Mouse (Mus musculus): ENCODE measurements around the gene Gm1043. TPM values are rescaled to one million over a fixed set of nuclear protein-coding genes. Genes with fewer than 3 reads are reported as not detected.

Gene Gm1043
- total RNA-seq, 2 experiments from 2014 or later: 17.5 to 21.6 TPM

- no peak for DNase-seq (ENCODE audit: low spot score in 2 of 2)
These were observed 18.2 kb upstream of the Gm1043 start for GRCm38 (mm10) chr5:37066703-37067568.

DNA sequence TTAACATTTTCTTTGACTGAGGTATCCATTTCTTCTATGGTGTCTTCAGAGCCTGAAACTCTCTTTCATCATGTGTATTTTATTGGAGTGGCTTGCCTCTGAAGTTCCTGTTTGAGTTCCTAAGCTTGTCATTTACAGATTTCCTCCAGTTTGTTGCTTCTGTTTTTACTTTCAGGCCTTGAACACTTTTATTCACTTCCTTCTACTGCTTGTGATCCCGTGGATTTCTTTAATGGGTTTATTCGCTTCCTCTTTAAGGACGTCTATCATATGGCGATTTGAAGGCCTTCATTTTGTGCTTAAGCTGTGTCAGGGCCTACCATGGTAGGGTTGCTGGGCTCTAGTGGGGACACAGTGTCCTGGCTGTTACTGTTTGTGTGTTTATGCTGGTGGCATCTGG, 11.5 kb upstream of the Gm1043 start:
- no peak for DNase-seq (ENCODE audit: low spot score in 2 of 2)

DNA sequence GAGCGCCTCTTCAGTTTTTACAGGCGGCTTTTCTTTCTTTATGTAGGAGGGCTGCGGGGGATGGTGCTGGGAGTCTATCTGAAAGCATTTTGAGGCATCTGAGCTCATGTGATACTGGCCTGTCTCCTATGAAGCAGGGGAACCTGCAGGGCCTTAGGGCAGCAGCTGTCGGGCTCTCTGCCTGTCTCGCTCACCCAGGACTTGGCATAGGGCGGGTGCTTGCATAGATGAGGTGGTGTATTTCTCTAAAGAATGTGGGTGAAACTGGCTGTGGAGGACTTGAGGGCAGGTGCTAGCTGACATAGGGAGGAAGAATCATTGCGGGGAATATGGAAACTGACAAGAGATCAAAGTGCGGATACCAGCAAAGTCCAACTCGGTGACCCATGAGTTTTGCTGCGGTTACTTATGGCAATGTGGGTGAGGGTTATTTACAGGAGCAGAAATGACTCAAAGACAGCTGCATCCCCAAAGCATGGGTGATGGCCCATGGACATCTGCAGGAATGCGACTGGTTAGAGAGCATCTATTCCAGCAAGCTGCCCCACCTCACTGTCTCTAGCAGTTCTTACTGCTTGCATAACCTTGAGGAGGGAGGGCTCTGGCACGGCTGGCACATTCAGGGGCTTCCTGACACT, 8.4 kb upstream of the Gm1043 start:
- DNase-seq (ENCODE audit: low spot score in 2 of 2): no peak

- no peak for DNase-seq (ENCODE audit: low spot score in 2 of 2)
These were observed 7.9 kb upstream of the Gm1043 start for GRCm38 (mm10) chr5:37077330-37077698.

- no peak for DNase-seq (ENCODE audit: low spot score in 2 of 2)
These were observed 5.7 kb upstream of the Gm1043 start for GRCm38 (mm10) chr5:37079484-37079883.

- DNase-seq (ENCODE audit: low spot score in 2 of 2): no peak
These were observed 4.6 kb upstream of the Gm1043 start for GRCm38 (mm10) chr5:37080601-37081000.

GRCm38 (mm10) chr5:37082420-37082819, 2.8 kb upstream of the Gm1043 start:
- peak; percentile 55 to 79 for DNase-seq (ENCODE audit: low spot score in 2 of 2)

- DNase-seq (ENCODE audit: low spot score in 2 of 2): no peak
These were observed 1.9 kb upstream of the Gm1043 start for GRCm38 (mm10) chr5:37083209-37083770.

DNA sequence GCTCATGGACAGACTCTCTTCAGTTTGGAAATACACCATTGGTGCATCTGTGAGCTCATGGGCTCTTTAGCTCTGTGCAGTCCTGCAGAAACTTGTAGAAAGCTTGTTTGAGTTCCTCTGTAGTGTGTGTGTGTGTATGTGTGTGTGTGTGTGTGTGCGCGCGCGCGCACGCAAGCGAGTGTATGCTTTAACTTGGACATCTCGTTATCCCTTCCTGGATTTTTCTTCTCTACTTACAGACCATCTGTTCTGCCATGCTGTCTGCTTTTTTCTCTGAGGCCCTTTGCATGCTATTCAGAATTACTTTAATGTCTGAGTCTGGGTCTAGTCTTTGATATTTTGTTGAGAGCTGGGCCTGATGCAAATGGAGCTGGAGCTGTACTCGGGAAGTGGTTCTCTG, 1.3 kb upstream of the Gm1043 start:
- DNase-seq (ENCODE audit: low spot score in 2 of 2): no peak

DNA sequence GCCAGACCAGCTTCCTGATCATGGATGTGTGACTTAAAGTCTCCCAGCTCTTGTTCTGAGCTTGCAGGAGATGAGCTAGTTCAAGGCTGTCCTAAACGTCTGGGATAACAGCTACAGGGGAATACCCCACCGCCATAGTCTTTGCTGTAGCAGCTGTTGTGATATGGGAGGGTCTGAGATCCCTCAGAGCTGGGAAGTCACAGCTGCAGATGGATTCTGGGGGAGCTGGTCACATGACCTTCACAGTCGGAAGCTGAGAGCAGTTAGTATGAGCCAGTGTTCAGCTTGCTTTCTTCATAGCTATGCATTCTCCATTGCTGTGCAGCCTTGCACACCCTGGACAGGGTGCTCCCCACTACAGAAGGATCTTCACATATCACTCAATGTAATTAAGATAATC, 748 bp downstream of the Gm1043 start:
- DNase-seq (ENCODE audit: low spot score in 2 of 2): no peak

DNA sequence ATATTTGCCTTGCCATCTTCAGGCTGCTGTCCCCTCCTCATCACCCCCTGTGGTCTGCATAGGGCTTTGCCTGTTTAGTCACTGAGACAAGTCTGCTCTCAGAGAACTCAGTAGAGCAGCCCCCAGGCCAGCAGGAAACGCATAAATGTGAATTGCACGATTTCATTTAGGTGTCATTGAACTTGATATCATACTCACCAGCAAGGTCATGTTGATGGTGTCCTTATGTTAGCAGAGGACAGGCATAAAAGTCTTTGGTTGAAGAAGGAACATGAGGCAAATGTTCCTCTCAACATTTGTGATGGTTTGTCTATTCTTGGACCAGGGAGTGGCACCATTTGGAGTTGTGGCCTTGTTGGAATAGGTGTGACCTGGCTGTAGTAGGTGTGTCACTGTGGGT, 2.6 kb downstream of the Gm1043 start:
- no peak for DNase-seq (ENCODE audit: low spot score in 2 of 2)

GRCm38 (mm10) chr5:37088342-37089108, 3.4 kb downstream of the Gm1043 start:
- no peak for DNase-seq (ENCODE audit: low spot score in 2 of 2)

DNA sequence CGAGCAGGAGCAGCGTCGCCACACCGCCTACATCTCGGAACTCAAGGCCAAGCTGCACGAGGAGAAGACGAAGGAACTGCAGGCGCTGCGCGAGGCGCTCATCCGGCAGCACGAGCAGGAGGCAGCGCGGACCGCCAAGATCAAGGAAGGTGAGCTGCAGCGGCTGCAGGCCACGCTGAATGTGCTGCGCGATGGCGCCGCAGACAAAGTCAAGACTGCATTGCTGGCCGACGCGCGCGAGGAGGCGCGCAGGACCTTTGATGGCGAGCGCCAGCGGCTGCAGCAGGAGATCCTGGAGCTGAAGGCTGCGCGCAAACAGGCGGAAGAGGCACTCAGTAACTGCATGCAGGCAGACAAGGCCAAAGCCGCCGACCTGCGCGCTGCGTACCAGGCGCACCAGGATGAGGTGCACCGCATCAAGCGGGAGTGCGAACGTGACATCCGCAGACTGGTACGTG, 6.0 kb downstream of the Gm1043 start:
- no peak for DNase-seq (ENCODE audit: low spot score in 2 of 2)

DNA sequence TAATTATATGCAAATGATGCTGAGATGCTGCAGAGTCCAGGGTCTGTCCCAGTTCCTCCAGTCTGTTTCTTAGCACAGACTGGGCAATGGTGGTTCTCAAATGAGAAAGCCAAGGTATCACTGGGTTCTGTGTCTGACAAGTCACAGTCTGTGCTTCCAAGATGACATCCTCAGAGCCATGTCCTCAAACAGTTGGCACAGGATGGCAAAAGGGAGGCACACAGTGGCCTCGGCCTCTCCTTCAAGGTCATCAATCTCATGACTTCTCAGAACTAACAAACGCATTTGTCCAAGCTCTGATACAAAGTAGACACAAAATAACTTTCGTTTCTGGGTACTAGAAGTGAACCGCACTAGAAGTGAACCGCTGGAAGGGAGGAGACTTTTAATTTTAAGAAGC, 9.8 kb downstream of the Gm1043 start:
- no peak for DNase-seq (ENCODE audit: low spot score in 2 of 2)

DNA sequence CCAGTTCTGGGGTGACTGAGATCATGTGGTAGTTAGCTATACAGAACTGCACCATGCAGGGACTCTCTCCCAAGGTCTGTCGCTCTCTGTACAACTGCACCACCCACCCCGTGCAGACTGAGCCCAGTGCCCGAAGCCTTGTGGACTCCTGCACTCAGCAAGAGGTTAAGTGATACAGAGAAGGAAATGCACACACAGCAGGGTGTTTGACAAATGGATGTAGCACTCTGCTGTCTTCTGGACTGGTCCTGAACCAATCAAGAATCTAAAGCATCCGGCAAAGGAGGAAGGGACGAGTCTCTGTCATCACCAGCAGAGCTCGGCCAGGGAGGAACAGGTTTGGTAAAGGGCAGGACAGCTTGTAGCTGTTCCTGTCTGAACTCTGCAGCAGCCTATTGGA, 12.4 kb downstream of the Gm1043 start:
- no peak for DNase-seq (ENCODE audit: low spot score in 2 of 2)

GRCm38 (mm10) chr5:37100813-37101212, 15.6 kb downstream of the Gm1043 start:
- no peak for DNase-seq (ENCODE audit: low spot score in 2 of 2)

DNA sequence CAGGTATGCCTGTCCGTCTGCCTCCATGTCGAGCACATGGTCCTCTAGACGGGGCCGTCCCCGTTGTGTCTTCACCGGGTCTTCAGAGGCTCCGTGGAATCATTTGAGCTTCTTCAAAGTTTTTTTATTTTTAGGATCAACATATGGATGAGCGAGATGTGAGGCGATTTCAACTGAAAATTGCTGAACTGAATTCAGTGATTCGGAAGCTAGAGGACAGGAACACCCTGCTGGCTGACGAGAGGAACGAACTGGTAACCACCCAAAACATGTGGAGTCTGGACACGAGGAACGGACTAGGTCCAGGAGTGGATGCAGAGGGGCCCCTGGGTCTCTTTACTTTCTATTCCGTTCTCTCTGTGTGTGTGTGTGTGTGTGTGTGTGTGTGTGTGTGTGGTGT, 16.5 kb downstream of the Gm1043 start:
- no peak for DNase-seq (ENCODE audit: low spot score in 2 of 2)

DNA sequence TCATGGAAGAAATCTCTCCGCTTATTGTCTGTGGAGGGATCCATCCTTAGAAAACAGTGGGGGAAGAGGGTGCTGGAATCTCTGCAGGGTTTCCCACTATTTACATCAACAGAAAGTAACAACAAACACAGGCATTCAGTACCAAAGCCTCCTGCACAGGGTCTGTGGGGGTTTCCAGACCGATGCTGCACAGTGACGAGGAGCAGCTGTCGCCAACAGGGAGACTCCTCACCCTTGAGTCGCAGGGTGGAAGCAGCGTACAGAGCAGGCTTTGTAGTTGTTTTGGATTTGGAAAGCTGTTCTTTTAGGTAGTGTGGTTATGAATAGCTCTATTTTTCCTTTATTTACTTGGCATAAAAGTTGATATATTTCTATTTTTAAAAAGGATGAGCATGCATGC, 16.9 kb downstream of the Gm1043 start:
- DNase-seq (ENCODE audit: low spot score in 2 of 2): no peak

- DNase-seq (ENCODE audit: low spot score in 2 of 2): peak; percentile 45 to 69
These were observed 20.6 kb downstream of the Gm1043 start for GRCm38 (mm10) chr5:37105531-37106456.

- no peak for DNase-seq (ENCODE audit: low spot score in 2 of 2)
These were observed 21.9 kb downstream of the Gm1043 start for GRCm38 (mm10) chr5:37107111-37107510.
